Mouse (Mus musculus) heart, postnatal 0 days (tissue): ENCODE results near the gene Gm45902. TPM values are rescaled to one million over a fixed set of nuclear protein-coding genes. Genes with fewer than 3 reads are reported as not detected.

Source experiments
- ATAC-seq: fragments of 200-750 bp; cut with Nextera tagmentation; 2 replicates; pipeline ENCODE4 v1.8.0; 2017; ENCODE audit warnings: low read depth, moderate number of reproducible peaks, moderate library complexity; ENCODE audit not compliant: insufficient read depth
- DNase-seq: peaks from one replicate; pipeline ENCODE4 v3.0.0-alpha.2; 2016; ENCODE audit warnings: low spot score
- H3K27ac ChIP-seq: fragments of 300-500 bp; sonication (generic); 2 replicates; pipeline ENCODE4 v1.5.1; 2014; ENCODE audit warnings: low read depth, mild to moderate bottlenecking
- H3K27me3 ChIP-seq: fragments of 300-500 bp; sonication (generic); 2 replicates; pipeline ENCODE4 v1.6.1; 2014; ENCODE audit warnings: low read length, mixed read lengths; ENCODE audit not compliant: control insufficient read depth, insufficient read depth
- H3K36me3 ChIP-seq: fragments of 300-500 bp; sonication (generic); replicated peaks from 2 replicates; pipeline ENCODE4 v1.6.1; 2014; ENCODE audit warnings: low read length, mixed read lengths; ENCODE audit not compliant: control insufficient read depth, insufficient read depth
- H3K4me1 ChIP-seq: fragments of 300-500 bp; sonication (generic); 2 replicates; pipeline ENCODE4 v1.6.1; 2014; ENCODE audit warnings: antibody characterized with exemption; ENCODE audit not compliant: control insufficient read depth, insufficient read depth
- H3K4me2 ChIP-seq: fragments of 300-500 bp; sonication (generic); 2 replicates; pipeline ENCODE4 v1.6.1; 2014; ENCODE audit warnings: low read depth, mild to moderate bottlenecking, low read length, moderate library complexity
- H3K4me3 ChIP-seq: fragments of 300-500 bp; sonication (generic); 2 replicates; pipeline ENCODE4 v1.5.1; 2014; ENCODE audit warnings: low read depth, low read length
- H3K9ac ChIP-seq: fragments of 300-500 bp; sonication (generic); replicated peaks from 2 replicates; pipeline ENCODE4 v1.6.1; 2014; ENCODE audit warnings: low read depth, low read length, mixed read lengths
- H3K9me3 ChIP-seq: fragments of 300-500 bp; sonication (generic); replicated peaks from 2 replicates; pipeline ENCODE4 v1.6.1; 2016; ENCODE audit warnings: low read length; ENCODE audit not compliant: control insufficient read depth
- CTCF ChIP-seq: IDR thresholded peaks from 2 replicates; pipeline ENCODE4 v1.5.1; 2016; ENCODE audit warnings: antibody characterized with exemption, control low read depth, low read depth
- EP300 ChIP-seq: IDR thresholded peaks from 2 replicates; pipeline ENCODE4 v1.6.1; 2016; ENCODE audit warnings: antibody characterized with exemption, low read depth
- WGBS: fragments of 180-500 bp; shearing (Covaris S2); extraction: QIAGEN DNeasy Blood & Tissue Kit; methylation state at CpG from one replicate; pipeline ENCODE4 v1.1.7; 2014; 5-methylcytosine and 5-hydroxymethylcytosine counted together
- polyA plus RNA-seq: library from polyadenylated mRNA; unstranded; fragments of >200 nt; fragmentation: Nextera tagmentation; extraction: Ambion mirVana; gene quantifications from 2 replicates; pipeline ENCODE4 v1.2.1, GENCODE M21; 2015
- total RNA-seq: library from RNA; depleted of rRNA; stranded (reverse); fragments of >200 nt; gene quantifications from 2 replicates; pipeline ENCODE4 v1.2.3, GENCODE M21; 2014; ENCODE audit warnings: low replicate concordance; rRNA removed

The Gm45902 gene
- total and polyA plus RNA-seq, 2 experiments from 2014 or later: 1.5 to 1.8 TPM

- 83% methylated on average over 4 of the region's 4 CpGs for WGBS
- H3K4me1 ChIP-seq: no peaks in the 10 kb centered on the region
- DNase-seq (no peak), ATAC-seq (no peak)
- no peaks in the 10 kb centered on the region for H3K9me3 ChIP-seq
- H3K36me3 ChIP-seq: peaks cover 43% of the 10 kb centered on the region
- no peak overlapping the region for H3K4me3 ChIP-seq
- H3K27me3 ChIP-seq: no peaks in the 10 kb centered on the region
- TF ChIP-seq EP300 (no peak), CTCF (no peak)
- H3K27ac ChIP-seq: no peak overlapping the region
- H3K4me2 ChIP-seq: no peak overlapping the region
- H3K9ac ChIP-seq: no peak overlapping the region
Observed at GRCm38 (mm10) chr2:3456590-3456989, 56.0 kb downstream of the Gm45902 start.

Other genes with a start within 250 kb of the Gm45902 start
- 14.9 and 20.7 TPM in 2 replicates for gene Nmt2, start 228.6 kb downstream of the Gm45902 start, total RNA-seq
- gene Nmt2, start 228.6 kb downstream of the Gm45902 start, polyA plus RNA-seq: 17.3 and 18.1 TPM in 2 replicates
- gene Rpp38, start 180.1 kb downstream of the Gm45902 start, total RNA-seq: 1.2 and 2.5 TPM in 2 replicates
- gene Rpp38, start 180.1 kb downstream of the Gm45902 start, polyA plus RNA-seq: 10.1 and 11.3 TPM in 2 replicates
- not detected in 2 replicates for gene Acbd7, start 176.6 kb downstream of the Gm45902 start, total RNA-seq
- 0.79 and 1.1 TPM in 2 replicates for gene Acbd7, start 176.6 kb downstream of the Gm45902 start, polyA plus RNA-seq
- gene Olah, start 115.6 kb downstream of the Gm45902 start, total RNA-seq: not detected in 2 replicates
- gene Olah, start 115.6 kb downstream of the Gm45902 start, polyA plus RNA-seq: not detected in 2 replicates
- not detected in 2 replicates for gene Meig1, start 90.1 kb downstream of the Gm45902 start, total RNA-seq
- 0.44 and 1.6 TPM in 2 replicates for gene Meig1, start 90.1 kb downstream of the Gm45902 start, polyA plus RNA-seq
- 1.6 and 3.1 TPM in 2 replicates for gene Dclre1c, start 88.7 kb downstream of the Gm45902 start, total RNA-seq
- gene Dclre1c, start 88.7 kb downstream of the Gm45902 start, polyA plus RNA-seq: 2.4 and 2.6 TPM in 2 replicates
- 1.7 and 2.7 TPM in 2 replicates for gene Suv39h2, start 37.8 kb downstream of the Gm45902 start, total RNA-seq
- gene Suv39h2, start 37.8 kb downstream of the Gm45902 start, polyA plus RNA-seq: 2.1 and 2.2 TPM in 2 replicates
- 46.9 and 54.5 TPM in 2 replicates for gene Hspa14, start within 50 bp of the Gm45902 start, total RNA-seq
- gene Hspa14, start within 50 bp of the Gm45902 start, polyA plus RNA-seq: 45.3 and 47.1 TPM in 2 replicates
- 0.31 and 1.1 TPM in 2 replicates for gene Cdnf, start 240 bp upstream of the Gm45902 start, total RNA-seq
- gene Cdnf, start 240 bp upstream of the Gm45902 start, polyA plus RNA-seq: 1.3 and 1.6 TPM in 2 replicates
- gene Fam107b, start 57.7 kb upstream of the Gm45902 start, total RNA-seq: 18.5 and 36.5 TPM in 2 replicates
- 9.2 and 9.6 TPM in 2 replicates for gene Fam107b, start 57.7 kb upstream of the Gm45902 start, polyA plus RNA-seq